Mouse (Mus musculus): ENCODE measurements at regions not wholly inside any gene's neighbourhood (a gene's known extent, or its start where the extent isn't known, plus 50 kb on each side); places are given as distances from the start of the nearest gene placed in this dataset.

DNA sequence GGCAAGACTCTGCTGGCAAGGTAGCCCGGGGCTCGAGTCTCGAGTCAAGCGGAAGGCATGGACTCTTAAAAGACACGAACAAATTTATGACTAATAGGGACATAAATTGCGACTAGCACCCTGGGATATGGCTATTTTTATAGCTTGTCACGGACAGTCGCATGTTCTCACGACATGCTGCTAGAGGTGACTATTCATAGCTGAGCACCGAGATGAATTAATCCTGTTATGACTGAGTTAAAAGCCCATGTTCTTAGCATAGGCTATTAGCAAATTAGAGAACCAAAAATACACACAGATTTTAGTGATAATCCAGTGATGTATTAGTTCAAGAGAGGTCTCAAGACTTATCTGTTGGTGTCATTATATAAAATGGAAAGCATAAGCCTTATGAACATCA, 539.2 kb downstream of the Gm19410 start:
- DNase-seq (ENCODE audit: low spot score in 2 of 2), result no peak

DNA sequence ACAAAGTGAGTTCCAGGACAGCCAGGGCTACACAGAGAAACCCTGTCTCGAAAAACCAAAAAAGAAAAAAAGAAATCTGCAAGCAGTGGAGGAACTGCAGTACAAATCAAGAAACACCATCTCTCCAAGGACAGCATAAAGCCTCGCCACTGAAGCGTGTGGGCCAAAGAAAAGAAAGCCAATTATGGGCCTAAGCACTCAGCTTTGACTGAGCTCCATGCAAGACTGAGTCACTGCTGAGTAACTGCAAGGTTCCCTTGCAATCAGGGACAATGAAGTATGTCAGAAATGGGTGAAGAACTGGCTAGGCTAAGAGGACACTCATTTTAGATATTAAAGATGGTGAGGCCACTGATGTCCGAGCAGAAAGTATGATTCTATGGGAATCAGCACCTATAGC, 540.7 kb downstream of the Gm19410 start:
- DNase-seq (ENCODE audit: low spot score in 2 of 2), result no peak

DNA sequence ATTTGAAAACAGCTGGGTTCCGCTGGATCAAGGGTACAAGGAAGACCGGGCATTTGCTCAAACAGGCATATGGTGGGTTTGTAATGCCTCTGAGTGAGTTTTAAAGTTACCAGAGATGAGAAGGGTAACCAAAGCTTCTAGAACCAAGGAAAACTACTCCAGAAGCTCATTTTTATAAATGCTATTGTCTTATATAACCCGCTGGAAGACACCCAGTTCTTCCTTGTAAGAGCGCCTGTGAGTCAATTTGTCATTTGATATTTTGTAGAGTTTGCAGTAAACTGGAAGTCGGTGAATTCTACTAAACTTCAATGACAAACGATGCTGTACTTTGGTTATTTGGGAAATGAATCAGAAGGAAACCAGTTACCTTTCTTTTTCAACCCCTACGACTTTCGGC, 541.9 kb downstream of the Gm19410 start:
- DNase-seq (ENCODE audit: low spot score in 2 of 2), result no peak

DNA sequence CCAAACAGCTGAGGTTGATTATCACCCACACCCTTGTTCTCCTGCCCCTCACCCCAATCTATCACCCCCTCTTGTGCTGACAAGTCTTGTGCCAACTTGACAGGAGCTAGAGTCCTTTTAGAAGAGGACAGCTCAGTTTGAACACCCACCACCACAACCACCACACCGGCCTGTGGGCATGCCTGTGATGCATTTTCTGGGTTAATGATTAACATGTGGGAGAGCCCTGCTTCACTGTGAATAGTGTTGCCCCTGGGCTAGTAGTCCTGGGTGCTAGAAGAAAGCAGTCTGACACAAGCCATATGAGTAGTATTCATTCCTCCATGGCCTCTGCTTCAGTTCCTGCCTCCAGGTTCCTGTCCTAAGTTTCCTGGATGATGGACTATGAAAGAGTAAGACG, 542.5 kb downstream of the Gm19410 start:
- no peak for DNase-seq (ENCODE audit: low spot score in 2 of 2)

DNA sequence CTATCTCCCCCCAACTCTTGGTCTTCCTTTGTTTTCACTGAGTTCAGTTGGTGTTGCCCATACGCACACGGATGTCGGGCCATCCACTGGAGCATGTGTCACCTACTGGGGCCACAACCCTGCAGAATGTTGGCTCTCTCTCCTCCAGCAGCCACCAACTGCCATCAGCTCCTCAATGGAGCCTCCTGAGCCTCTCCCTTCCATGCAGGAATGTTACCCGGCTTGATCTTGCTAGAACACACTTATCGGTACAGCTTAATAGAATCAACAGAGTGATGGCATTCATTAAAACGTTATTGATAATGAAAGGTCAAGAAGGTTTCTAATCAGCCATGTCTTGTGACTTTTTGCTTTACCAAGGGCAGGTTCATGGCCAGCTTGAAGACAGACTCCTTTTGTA, 543.7 kb downstream of the Gm19410 start:
- DNase-seq (ENCODE audit: low spot score in 2 of 2), result no peak

DNA sequence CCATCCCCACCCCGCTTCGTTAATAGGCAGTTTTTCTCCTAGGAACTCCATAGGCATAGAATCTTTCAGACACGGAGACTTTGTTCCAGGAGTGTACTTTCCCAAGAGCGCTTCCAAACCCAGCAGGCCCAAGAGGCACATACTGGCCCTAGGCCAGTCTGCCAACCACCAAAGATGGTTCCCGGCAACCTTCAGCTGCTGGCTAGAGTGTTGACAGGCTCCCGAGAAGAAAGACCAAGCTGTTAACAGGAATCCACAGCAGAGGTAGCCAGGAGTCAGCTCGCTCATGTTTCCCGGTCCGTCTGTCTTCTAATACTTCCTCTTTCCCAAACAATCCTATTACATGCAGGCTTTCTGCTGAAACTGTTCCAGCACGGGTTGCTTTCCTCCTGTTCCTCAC, 544.4 kb downstream of the Gm19410 start:
- DNase-seq (ENCODE audit: low spot score in 2 of 2), result no peak

DNA sequence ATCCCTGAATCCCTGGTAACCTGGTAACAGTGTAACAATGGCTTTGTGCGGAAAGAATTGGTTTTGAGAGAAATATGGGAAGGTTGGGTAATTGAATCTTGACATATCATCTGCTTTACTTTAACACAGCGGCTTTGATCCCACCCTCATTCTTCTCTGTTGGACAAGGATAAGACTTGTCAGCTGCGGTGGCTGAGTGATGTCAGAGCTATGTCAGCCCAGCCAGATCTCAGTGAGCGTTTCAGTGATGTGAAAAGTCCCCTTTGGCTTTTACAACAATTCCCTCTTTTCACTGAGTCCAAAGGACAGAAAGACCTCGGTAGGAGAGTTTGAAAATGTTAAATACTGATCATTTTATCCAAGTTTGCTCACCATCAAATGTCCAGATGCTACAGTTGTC, 546.1 kb downstream of the Gm19410 start:
- no peak for DNase-seq (ENCODE audit: low spot score in 2 of 2)

DNA sequence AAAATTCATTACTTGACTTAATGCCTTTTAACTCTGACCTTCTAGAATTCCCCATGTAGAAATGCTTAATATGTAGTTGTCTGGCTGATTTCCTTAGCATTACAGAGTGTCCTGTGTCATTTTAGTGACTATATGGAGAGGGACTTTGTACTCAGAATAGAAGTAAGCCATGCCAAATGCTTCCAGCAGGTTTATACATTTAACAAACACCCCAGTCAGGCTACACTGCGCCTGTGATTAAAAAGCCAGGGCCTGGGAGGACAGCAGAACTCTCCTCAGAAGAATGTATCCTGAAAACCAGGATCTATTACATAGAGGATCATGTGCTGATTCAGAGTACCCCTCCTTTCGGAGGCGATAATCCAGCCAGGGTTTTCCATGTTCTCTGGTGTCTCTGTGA, 547.4 kb downstream of the Gm19410 start:
- DNase-seq (ENCODE audit: low spot score in 2 of 2), result no peak

DNA sequence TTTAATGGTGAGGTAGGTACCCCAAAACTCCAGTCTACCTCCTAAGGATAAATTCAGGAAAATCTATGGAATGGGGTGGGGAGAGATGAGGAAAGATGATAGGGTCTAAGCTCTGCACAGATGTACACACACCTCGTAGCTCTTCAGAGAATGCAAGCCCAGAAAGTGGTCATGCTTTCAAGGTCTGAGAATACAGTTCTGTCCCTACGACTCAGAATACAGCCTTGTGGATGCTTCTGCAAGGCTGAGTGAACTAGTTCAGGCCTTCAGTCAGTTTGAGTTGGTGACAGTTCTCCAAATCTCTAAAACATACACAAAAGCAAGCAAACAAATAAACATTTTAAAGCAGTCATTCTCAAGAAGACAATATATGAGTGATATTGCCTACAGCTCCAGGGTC, 552.8 kb downstream of the Gm19410 start:
- no peak for DNase-seq (ENCODE audit: low spot score in 2 of 2)

DNA sequence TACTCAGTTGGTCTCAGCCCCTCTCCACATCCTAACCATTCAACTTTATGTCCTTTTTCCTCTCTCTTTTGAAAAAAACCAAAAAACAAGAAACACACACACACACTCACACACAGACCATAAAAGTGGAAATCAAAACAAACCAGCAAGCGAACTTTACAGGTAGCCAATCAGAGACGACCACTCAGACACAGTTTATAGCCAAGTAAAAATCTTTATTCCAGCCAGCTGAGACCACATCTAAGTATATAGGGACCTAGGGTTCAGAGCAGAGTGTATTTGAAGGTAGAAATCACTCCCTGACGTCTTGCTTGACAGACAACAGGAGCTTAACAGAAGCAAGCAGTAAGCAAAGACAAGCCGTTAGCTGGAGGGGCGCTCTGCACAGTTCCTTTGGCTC, 553.3 kb downstream of the Gm19410 start:
- DNase-seq (ENCODE audit: low spot score in 2 of 2), result no peak

DNA sequence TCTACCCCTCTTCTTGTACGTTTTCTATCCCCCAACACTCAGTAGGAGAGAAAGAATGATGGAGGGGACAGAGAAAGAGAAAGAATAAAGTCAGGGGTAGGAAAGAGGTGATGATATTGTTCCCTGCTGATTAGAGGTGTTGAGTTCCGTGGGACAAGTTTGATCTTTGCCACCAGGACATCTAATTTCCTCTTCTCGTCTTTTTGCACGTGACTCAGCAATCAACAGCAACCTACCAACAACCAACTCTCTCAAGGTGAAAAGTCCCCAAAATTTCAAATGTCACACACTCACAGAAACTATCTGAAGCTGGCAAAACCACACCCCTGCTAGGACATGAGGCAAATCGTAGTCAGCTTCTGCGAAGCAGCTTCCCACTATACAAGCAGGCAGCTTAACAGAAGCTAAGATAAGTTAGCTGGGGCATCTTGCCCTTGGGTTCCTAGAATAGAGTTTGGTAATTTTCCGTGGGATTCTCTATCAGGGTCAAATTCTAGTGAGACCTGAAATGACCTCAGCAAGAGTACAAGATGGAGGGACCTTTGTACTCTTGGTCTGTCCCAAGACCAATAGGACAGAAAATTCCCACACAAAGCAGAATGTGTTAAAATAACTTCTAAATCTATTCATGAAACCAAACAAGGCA, 553.8 kb downstream of the Gm19410 start:
- no peak for DNase-seq (ENCODE audit: low spot score in 2 of 2)

DNA sequence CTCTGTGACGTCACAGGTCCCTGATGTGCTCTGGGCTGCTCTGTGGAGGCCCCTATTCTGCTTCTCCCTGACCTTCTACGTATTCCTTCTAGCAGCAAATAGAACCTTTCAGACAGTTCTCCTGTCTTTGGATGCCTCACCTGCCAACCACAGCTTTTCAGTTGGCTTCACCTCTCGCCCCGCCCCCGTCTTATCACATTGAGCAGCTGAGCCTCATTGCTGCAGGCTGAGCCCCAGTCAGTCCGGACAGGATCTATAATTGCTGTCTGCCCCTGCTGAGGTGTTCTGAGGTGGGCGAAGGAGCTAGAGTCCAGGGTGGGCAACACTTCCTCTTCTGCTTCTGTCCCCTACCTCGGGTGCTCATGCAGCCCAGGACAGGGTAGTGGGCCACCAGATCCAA, 556.5 kb downstream of the Gm19410 start:
- DNase-seq (ENCODE audit: low spot score in 2 of 2), result peak in 1 of 2 experiments; percentile 15

DNA sequence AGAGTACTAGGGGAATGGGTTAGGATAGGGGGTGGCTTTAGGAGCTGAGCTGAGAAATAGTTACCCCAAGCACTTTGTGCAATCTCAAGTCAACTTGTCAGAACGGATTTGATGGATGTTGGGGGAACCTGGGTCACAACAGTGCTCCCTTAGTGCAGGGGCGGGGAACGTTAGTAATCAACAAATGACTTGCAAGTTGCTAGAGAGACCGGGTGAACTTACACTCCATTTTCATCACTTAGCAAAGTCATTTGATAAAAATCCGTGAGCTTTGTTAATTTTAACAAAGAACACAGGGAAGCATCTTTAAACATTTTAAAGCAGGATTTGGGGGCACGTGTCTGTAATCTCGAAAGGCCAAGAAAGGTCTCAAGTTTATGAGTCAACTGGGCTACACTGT, 557.0 kb downstream of the Gm19410 start:
- DNase-seq (ENCODE audit: low spot score in 2 of 2), result no peak

DNA sequence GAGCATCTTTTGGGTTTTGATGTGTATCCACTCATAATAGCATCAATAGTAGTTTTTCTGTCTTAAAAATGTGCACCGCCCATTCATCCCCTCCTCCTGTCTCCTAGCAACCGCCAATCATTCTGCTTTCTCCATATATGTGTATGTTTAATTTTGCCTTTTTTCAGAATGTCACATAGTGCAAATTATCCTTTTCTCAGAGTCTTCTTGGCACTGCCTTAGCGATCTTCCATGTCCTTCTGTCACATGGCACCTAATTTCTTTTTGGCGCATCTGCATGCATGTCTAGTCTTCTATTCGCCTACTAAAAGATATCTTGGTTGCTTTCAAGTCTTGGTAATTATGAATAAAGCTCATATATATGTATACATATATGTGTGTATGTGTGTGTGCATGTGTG, 573.0 kb downstream of the Gm19410 start:
- DNase-seq (ENCODE audit: low spot score in 2 of 2), result no peak

DNA sequence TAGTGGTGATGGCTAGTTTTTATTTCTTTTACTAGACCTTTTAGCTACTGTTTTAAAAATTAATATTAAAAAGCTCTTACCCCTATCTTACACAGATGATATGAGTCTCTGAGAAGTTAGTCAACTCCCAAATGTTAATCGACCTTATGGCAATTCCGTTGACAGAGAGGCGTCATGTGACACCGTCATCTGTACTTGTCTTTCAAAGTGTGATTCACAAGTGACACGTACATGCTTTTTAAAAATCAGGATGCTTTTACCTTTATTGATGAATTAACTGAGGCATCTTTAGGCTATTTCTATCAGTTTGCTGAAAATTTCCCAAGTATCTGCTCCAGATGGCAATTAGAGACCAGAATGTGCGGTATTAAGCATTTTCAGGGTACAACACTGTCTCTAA, 573.9 kb downstream of the Gm19410 start:
- DNase-seq (ENCODE audit: low spot score in 2 of 2), result no peak

DNA sequence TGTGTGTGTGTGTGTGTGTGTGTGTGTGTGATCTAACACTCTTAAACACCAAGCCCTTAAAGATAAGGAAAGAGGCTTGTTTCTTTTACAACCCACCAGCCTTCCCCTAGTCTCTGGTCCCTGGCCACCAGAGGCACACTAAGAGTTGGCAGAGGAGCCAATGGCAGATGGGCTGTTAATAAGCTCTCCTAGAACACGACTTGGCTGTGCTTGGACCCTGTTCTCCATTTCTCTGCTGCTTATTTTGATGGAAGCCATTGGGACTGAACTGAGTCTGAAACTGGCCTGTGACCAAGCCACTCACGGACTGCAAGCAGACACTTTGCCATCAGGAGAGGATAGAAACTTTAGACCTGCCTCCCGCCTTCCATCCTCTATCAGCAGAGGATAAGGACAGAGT, 574.9 kb downstream of the Gm19410 start:
- DNase-seq (ENCODE audit: low spot score in 2 of 2), result no peak

DNA sequence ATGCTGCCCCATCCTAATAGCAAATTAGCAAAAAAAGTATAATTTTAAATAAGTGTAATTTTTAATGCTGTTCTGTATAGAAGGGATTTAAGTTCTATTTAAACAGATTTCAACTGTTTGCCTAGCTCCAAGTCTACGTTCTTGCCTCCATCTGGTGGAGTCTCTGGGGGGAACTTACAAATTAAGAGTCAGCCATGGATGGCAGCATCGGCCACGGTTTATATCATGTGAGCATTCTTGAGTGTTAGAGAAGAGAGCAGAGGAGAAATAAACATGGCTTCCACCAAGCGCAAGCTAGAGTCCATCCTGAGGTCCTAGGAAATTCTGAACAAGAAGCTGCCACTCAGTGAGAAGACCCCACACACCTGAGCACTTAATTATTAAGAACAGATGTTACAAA, 576.4 kb downstream of the Gm19410 start:
- no peak for DNase-seq (ENCODE audit: low spot score in 2 of 2)

DNA sequence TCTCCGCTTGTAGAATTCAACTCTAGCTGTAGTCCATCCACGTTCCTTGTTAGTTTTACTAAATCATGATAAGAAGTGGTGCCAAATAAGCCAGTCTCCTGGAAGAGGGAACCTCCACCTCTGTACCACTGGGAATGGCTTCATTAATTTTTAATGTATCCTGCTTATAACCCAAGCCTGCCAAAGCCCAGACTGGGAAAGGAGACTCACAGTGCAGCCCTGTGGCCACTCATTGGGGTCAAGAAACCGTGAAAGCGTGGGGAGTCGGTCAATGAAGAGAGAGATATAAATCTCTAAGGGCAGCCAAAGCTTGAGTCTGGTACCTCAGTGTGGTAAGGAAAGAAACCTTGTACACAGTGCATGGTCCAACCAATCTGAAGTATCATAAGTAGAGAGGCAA, 577.1 kb downstream of the Gm19410 start:
- DNase-seq (ENCODE audit: low spot score in 2 of 2), result no peak

DNA sequence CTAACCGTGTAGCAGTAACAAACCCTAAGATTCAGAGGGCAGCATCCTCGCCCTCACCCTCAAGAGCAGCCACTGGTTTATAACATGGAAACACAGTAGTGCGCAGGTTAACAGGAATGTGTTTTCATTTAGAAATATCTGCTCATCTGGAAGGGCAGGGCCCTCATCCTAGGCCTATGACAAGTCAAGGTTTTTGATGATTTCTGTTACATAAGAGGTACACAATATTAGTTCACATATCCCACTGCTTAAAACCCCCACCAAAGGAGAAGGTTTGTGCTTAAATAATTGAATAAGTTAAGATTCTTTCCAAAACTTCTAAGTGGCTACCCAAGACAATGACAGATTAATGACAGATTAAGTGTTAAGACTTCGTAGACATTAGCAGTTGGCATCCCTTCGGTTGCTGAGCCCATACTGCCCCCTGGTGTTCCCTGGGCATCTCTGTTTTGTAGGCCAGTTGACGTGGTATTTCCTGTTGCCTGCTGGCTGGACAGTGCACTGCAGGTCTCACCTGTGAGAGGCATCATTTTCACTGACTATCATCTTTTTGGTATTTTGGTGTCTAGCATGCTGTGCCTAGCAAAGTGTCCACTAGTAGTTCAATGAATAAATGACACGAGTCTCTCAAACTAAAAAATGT, 581.2 kb downstream of the Gm19410 start:
- DNase-seq (ENCODE audit: low spot score in 2 of 2), result peak; percentile 31 to 81

DNA sequence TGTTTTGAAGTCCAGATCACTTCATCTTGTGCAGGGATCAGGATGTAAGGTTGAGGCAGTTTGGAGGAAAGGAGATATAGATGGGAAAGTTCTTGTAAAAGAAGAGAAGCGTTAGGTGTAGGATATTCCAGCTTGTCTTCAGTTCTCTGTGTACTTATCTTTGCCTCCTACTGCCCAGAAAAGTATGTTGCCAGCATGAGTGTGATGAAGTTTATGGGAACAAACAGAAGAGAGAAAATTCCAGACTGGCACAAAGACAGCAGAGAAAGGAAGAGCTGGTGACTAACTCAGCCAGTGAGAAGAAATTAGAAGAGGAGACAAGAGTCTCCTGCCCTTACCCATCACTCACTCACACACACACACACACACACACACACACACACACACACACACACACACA, 582.5 kb downstream of the Gm19410 start:
- no peak for DNase-seq (ENCODE audit: low spot score in 2 of 2)

DNA sequence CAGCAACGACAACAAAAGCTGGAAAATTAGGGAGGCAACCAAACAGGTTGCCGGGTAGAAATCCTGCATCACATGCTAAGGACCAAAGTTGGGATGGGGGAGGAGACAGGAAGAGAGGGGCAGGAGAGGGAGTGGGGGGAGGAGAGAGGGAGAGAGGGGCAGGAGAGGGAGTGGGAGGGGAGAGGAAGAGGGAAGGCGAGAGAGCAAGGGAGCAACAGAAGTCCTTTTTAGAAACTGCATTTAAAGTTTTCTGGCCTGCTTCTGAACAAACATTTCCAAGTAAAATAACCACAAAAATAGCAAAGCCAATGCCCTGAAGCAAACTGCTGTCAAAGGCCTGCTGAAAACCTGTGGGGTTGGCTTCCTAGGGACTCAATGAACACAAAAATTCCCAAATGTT, 589.3 kb downstream of the Gm19410 start:
- DNase-seq (ENCODE audit: low spot score in 2 of 2), result no peak

DNA sequence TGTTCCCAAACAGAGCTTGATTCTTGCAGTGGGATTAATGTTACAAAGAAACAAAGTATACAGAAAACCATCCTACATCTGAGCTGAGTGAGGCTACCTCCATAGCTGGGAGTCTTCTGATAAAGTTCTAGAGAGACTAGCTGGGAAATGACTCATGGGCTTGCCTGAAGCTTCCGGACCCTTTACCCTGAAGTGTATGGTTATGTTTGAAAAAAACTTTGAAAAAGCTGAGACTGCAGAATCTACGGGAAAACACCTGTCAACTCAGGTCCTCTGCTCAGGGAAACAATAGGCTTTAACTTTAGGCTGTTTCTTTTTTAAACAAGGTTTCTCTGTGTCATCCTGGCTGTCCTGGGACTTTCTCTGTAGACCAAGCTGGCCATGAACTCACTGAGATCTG, 593.4 kb downstream of the Gm19410 start:
- no peak for DNase-seq (ENCODE audit: low spot score in 2 of 2)

DNA sequence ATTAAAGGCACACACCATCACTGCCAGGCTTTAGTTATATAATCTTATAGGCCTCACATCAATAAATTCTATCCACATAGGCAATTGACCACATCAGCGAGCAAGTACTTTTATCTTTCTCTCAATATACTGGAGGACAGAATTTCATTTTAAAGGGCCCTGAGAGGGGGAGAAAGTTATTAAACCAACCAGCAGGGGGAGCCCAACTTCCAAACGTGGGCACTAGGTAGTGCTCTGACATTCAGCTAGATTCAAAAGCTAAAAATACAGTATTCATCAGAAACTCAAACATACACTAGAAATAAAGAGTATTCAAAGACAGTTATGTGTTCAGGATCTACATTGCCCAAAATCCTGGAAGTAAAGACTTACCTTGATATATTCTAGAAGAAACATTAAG, 595.7 kb downstream of the Gm19410 start:
- DNase-seq (ENCODE audit: low spot score in 2 of 2), result peak; percentile 6 to 66

DNA sequence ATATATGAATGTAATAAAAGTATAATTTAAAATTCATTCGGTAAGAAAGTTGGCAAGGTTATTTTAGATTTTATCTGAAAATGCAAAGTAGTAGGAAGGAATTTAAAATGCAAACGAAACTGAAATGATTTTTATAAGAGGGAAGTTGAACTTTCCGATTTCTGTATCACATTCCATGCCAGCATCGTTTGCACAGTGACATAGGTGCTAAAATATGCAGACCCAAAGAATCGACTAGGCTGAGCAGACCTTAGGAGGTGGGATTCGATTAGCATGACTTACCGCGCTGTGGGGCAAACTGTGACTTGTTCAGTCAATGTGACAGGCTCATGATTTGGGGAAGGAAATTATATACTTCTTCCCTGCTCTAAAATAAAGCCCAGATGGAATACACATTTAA, 596.2 kb downstream of the Gm19410 start:
- no peak for DNase-seq (ENCODE audit: low spot score in 2 of 2)

Data from spleen, postnatal 10 days (tissue).